Mouse (Mus musculus): ENCODE data around the gene Olfr726.

The Olfr726 gene

DNA sequence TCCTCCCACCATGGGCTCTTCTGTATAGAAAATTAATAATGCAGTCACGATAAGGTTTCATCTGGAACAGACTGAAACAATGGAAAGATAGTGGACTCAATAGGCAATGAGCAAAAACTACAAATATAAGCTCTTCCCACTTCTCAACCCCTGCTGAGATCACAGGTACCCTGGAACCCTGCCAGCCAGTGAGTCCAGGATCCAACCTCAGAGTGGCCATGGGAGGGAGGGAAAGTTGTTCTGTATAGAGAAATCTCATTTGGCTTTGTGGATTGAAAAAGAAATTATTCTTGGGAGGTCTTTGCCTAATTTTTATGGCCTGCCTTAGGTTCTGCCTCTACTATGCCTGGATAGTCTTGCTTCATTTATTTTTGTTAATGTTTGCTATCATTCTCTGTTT lies at the start of gene Olfr726:
Gene Olfr726 (minus strand): TSS at position 101 of the 400 bp plus-strand sequence.
- DNase-seq, result no peak

GRCm38 (mm10) chr14:50122886-50123285 lies 32.1 kb upstream of the Olfr726 start, which contains the start of gene Olfr727:
Gene Olfr727 (plus strand): TSS chr14:50123186.
- no peak for DNase-seq

DNA sequence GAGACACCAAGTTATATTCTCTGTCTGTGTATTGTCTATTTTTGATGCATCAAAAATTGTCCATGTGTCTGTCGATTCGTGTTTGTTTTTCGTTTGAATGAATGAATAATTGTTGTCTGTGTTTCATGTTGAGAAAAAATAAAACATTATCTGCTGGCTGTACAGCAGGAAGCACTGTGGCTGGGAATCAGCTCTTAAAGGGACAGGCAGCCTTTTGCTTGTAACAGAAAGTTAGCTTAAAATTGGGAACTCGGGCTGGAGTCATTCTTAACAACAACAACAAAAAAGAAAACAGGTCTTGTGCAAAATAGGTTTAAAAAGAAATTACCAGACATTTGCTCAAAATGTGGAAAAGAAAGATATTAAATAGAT lies 28.0 kb downstream of the Olfr726 start:
- no peak for DNase-seq

GRCm38 (mm10) chr14:50061955-50062732 lies 28.6 kb downstream of the Olfr726 start:
- DNase-seq, result peak; percentile 42

- peak; percentile 6 for DNase-seq
These were observed 29.2 kb downstream of the Olfr726 start for GRCm38 (mm10) chr14:50061590-50061954.

GRCm38 (mm10) chr14:50061179-50061578 lies 29.6 kb downstream of the Olfr726 start:
- DNase-seq, result peak; percentile 10

GRCm38 (mm10) chr14:50040275-50040674 lies 50.5 kb downstream of the Olfr726 start, which contains the start of gene Olfr725:
Gene Olfr725 (minus strand): TSS chr14:50040375.
- no peak for DNase-seq

All from thymus, postnatal 14 days (tissue).